Mouse (Mus musculus) bone marrow macrophage, adult 2 months (primary cell): ENCODE data around the gene Angptl7.

ENCODE experiments used
- CTCF ChIP-seq: IDR thresholded peaks from 2 replicates; pipeline ENCODE4 v1.5.1; 2012; ENCODE audit warnings: low read depth, mild to moderate bottlenecking, low read length, moderate library complexity
- POLR2A ChIP-seq: IDR thresholded peaks from 2 replicates; pipeline ENCODE4 v1.6.1; 2012; ENCODE audit warnings: mild to moderate bottlenecking, low read depth, low read length, borderline replicate concordance

- TF ChIP-seq CTCF (no peak), POLR2A (no peak)
Observed at GRCm38 (mm10) chr4:148508084-148508849, 8.0 kb upstream of the Angptl7 start.
